Mouse (Mus musculus) testis, adult 10 weeks (tissue): ENCODE results near the gene Rbms2. TPM values are rescaled to one million over a fixed set of nuclear protein-coding genes. Genes with fewer than 3 reads are reported as not detected.

Experiments
- polyA plus RNA-seq: library from polyadenylated mRNA; stranded (reverse); fragments of 350-450 nt; fragmentation: Illumina TruSeq; extraction: RNeasy Lipid Tissue Mini Kit (QIAGEN cat#74804); gene quantifications from one replicate; pipeline ENCODE4 v1.2.3, GENCODE M21; 2014; ENCODE audit warnings: low read depth, low replicate concordance

Rbms2 gene
- 5.9 TPM for polyA plus RNA-seq

GRCm38 (mm10) chr10:128179989-128180388, at the start of gene Rbms2:
Gene Rbms2 (minus strand): TSS chr10:128180297.

GRCm38 (mm10) chr10:128225538-128225937, 45.4 kb upstream of the Rbms2 start, which contains the start of gene Mip:
Gene Mip (plus strand): TSS chr10:128225838.

GRCm38 (mm10) chr10:128211390-128212108, 31.5 kb upstream of the Rbms2 start, which contains the start of gene Spryd4:
Gene Spryd4 (minus strand): TSS chr10:128211807.

GRCm38 (mm10) chr10:128194024-128194550, 14.0 kb upstream of the Rbms2 start, which contains the start of gene Gls2:
Gene Gls2 (plus strand): TSS chr10:128194457.

GRCm38 (mm10) chr10:128091564-128092505, 88.3 kb downstream of the Rbms2 start, which contains the start of gene Baz2a:
Gene Baz2a (plus strand): TSS chr10:128091577.

GRCm38 (mm10) chr10:128082880-128083421, 97.1 kb downstream of the Rbms2 start, which contains the start of gene Atp5b:
Gene Atp5b (plus strand): TSS chr10:128083273.

Other genes starting within 250 kb of the Rbms2 start
- gene Hsd17b6, start 172.7 kb downstream of the Rbms2 start, polyA plus RNA-seq = not detected
- 23.5 TPM for gene Prim1, start 165.1 kb downstream of the Rbms2 start, polyA plus RNA-seq
- gene Naca, start 144.7 kb downstream of the Rbms2 start, polyA plus RNA-seq = 988 TPM
- 541 TPM for gene Ptges3, start 121.3 kb downstream of the Rbms2 start, polyA plus RNA-seq
- 333 TPM for gene Atp5b, start 97.0 kb downstream of the Rbms2 start, polyA plus RNA-seq
- gene Baz2a, start 88.7 kb downstream of the Rbms2 start, polyA plus RNA-seq = 58.1 TPM
- 0.53 TPM for gene Gls2, start 14.2 kb upstream of the Rbms2 start, polyA plus RNA-seq
- gene Spryd4, start 31.5 kb upstream of the Rbms2 start, polyA plus RNA-seq = 3.3 TPM
- gene Mip, start 45.5 kb upstream of the Rbms2 start, polyA plus RNA-seq = not detected
- 2.2 TPM for gene Timeless, start 51.8 kb upstream of the Rbms2 start, polyA plus RNA-seq
- gene Apon, start 73.8 kb upstream of the Rbms2 start, polyA plus RNA-seq = not detected
- 0.34 TPM for gene Apof, start 88.4 kb upstream of the Rbms2 start, polyA plus RNA-seq
- 1.8 TPM for gene Stat2, start 90.3 kb upstream of the Rbms2 start, polyA plus RNA-seq
- 0.36 TPM for gene Il23a, start 118.5 kb upstream of the Rbms2 start, polyA plus RNA-seq
- 10.8 TPM for gene Pan2, start 123.0 kb upstream of the Rbms2 start, polyA plus RNA-seq
- gene Cnpy2, start 142.2 kb upstream of the Rbms2 start, polyA plus RNA-seq = 7.6 TPM
- gene Cs, start 157.4 kb upstream of the Rbms2 start, polyA plus RNA-seq = 25.2 TPM
- gene Coq10a, start 188.7 kb upstream of the Rbms2 start, polyA plus RNA-seq = 4.6 TPM
- 2.2 TPM for gene Ankrd52, start 196.8 kb upstream of the Rbms2 start, polyA plus RNA-seq
- not detected for gene Slc39a5, start 220.9 kb upstream of the Rbms2 start, polyA plus RNA-seq
- gene Nabp2, start 231.2 kb upstream of the Rbms2 start, polyA plus RNA-seq = 9.7 TPM
- 9.4 TPM for gene Rnf41, start 231.4 kb upstream of the Rbms2 start, polyA plus RNA-seq